Comparison of ENCODE assay signal across 8 mouse cellular contexts in the genomic region with DNA sequence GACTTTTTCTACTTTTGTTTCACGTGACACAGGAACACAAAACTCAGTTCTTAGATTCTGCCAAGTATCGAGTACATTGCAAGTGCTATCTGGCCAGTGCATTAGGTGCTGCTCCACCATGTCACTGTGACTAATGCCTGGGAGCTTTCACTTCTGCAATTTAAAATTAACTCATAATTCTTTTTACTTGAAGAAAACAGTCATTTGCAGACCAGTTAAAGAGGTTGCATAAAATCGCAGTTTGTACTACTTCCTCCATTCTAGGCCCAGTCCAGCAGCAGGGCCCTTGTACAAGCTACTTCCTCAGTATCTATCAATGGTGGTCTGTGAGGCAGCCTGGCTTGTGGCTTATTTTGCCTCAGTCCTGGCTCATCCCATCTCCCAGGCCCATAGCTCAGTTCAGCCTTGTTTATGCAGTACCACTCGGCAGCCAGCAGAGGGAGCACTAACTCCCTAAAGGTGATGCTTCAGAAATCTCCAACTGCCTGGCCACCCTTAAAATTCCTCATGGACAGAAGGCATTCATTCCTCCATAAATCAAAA. TPM values are rescaled to one million over a fixed set of nuclear protein-coding genes. Genes with fewer than 3 reads are reported as not detected.
A peak's percentile ranks its signal among the peaks of the same experiment; 100 is the strongest.
DNase-seq lines count a peak whose midpoint lies in the region; ATAC-seq and TF ChIP-seq lines count a peak whose summit lies in the region.

No protein-coding gene starts in this region.

- H3K9ac ChIP-seq in forebrain, embryonic 16.5 days (replicated peaks; ENCODE audit: low read depth, low read length) = no peak overlapping the region
- H3K9ac ChIP-seq in hindbrain, embryonic 16.5 days (ENCODE audit: low read depth, low read length) = no peak overlapping the region

- no peak overlapping the region for H3K27ac ChIP-seq in forebrain, embryonic 16.5 days (ENCODE audit: low read length)
- H3K27ac ChIP-seq in hindbrain, embryonic 16.5 days (ENCODE audit: low read depth, low read length) = no peak overlapping the region

- no peaks in the 10 kb centered on the region for H3K4me1 ChIP-seq in forebrain, embryonic 16.5 days (replicated peaks; ENCODE audit: control insufficient read depth, insufficient read depth, low read length)
- no peaks in the 10 kb centered on the region for H3K4me1 ChIP-seq in hindbrain, embryonic 16.5 days (ENCODE audit: control insufficient read depth, insufficient read depth, low read depth, low read length)

- no peak overlapping the region for H3K4me3 ChIP-seq in forebrain, embryonic 16.5 days (replicated peaks; ENCODE audit: low read length)
- H3K4me3 ChIP-seq in hindbrain, embryonic 16.5 days (ENCODE audit: low read length) = no peak overlapping the region

- no peak overlapping the region for H3K4me2 ChIP-seq in forebrain, embryonic 16.5 days (ENCODE audit: low read length)
- no peak overlapping the region for H3K4me2 ChIP-seq in hindbrain, embryonic 16.5 days (ENCODE audit: low read length)

- H3K9me3 ChIP-seq in forebrain, embryonic 16.5 days (ENCODE audit: control insufficient read depth, low read length) = no peaks in the 10 kb centered on the region
- no peaks in the 10 kb centered on the region for H3K9me3 ChIP-seq in hindbrain, embryonic 16.5 days (ENCODE audit: control insufficient read depth, low read length)

- TF ChIP-seq POLR2A in brain, embryonic 14.5 days (IDR thresholded peaks at IDR 0.05; ENCODE audit: borderline replicate concordance, extremely low read depth, insufficient read depth, insufficient read length, poor library complexity, severe bottlenecking) = no peak

- no peak for ATAC-seq in cerebellum, adult (ENCODE audit: insufficient number of reproducible peaks, low FRiP score, low TSS enrichment)
- ATAC-seq in forebrain, embryonic 16.5 days = peak; percentile 52; the same call in 1 of the 2 replicates
- peak; percentile 69; the same call in 1 of the 2 replicates for ATAC-seq in hindbrain, embryonic 16.5 days

- H3K27me3 ChIP-seq in forebrain, embryonic 16.5 days (replicated peaks; ENCODE audit: control insufficient read depth, insufficient read depth, low read length) = no peaks in the 10 kb centered on the region
- H3K27me3 ChIP-seq in hindbrain, embryonic 16.5 days (replicated peaks; ENCODE audit: control insufficient read depth, insufficient read depth, low read length) = no peaks in the 10 kb centered on the region

- no peaks in the 10 kb centered on the region for H3K36me3 ChIP-seq in forebrain, embryonic 16.5 days (ENCODE audit: control insufficient read depth, insufficient read depth)
- H3K36me3 ChIP-seq in hindbrain, embryonic 16.5 days (ENCODE audit: control insufficient read depth, insufficient read depth, low read length) = no peaks in the 10 kb centered on the region

- peak; percentile 67 for DNase-seq in cerebellum, adult 11 months
- peak; percentile 81 for DNase-seq in brain, embryonic 14.5 days (ENCODE audit: low read depth)
- DNase-seq in left cerebral cortex, adult 18-20 months (ENCODE audit: low spot score in 2 of 2) = peak; percentile 86 to 91
- DNase-seq in mesoderm, embryonic 11.5 days (ENCODE audit: low read depth, low spot score) = peak; percentile 84
- DNase-seq in spleen, adult 12 weeks (ENCODE audit: low spot score) = peak; percentile 41

- peak; percentile 93 for TF ChIP-seq CTCF in brain, embryonic 14.5 days (IDR thresholded peaks at IDR 0.05; ENCODE audit: borderline replicate concordance, extremely low read depth, insufficient read depth, insufficient read length)

- WGBS in forebrain, embryonic 16.5 days = 61% methylated on average over 4 of the region's 4 CpGs
- 68% methylated on average over 4 of the region's 4 CpGs for WGBS in hindbrain, embryonic 16.5 days

RNA-seq across cellular contexts. Expression of gene Gsdme, which starts 41.4 kb away (rescaled TPM):
- polyA plus RNA-seq in brain, embryonic 14.5 days (2012; rRNA removed) = 17.3 and 21.3 TPM in 2 replicates
- polyA plus RNA-seq in forebrain, embryonic 16.5 days (2015; fragmentation: Nextera tagmentation; extraction: Ambion mirVana) = 96.1 and 102 TPM in 2 replicates
- polyA plus RNA-seq in hindbrain, embryonic 16.5 days (2015; fragmentation: Nextera tagmentation; extraction: Ambion mirVana) = 79.7 and 81.7 TPM in 2 replicates
- total RNA-seq in left cerebral cortex, adult 18-20 months (2021) = 10 to 100 TPM; 12.3 to 12.4 TPM
